Mouse (Mus musculus): ENCODE data around the gene Klc2. TPM values are rescaled to one million over a fixed set of nuclear protein-coding genes. Genes with fewer than 3 reads are reported as not detected.
"Not testable (repeated sequence)": the region's sequence is repeated elsewhere in the genome, so short reads cannot be mapped to it uniquely, and the experiment has no call there.

Gene Klc2
- total RNA-seq, 2 experiments from 2014 or later = 1.2 to 3.8 TPM

DNA sequence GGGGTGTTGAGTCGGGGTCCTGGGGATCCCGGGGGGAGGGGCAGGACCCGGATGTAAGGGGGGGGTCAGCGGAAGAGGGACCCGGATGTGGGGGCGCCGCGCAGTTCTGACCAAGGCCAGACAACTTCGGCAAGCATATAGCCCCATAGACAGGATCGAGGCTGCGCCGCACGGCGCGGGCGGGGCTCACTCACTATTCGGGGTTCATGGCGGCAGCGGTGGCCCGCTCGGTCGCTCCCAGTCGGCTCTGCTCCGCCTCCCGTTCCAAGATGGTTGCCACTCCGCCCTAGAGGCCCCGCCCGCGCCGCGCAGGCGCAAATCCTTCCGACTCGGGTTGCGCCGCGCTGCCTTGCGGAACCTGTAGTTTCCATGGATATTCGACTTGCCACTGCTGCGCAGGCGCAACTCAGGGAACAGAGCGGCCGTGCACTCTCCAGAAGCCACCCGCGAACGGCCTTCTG lies 11.6 kb downstream of the Klc2 start, which contains the start of gene Rab1b:
Rab1b (minus strand) TSS at position 342 of the 461 bp plus-strand sequence.
- ATAC-seq (replicated peaks; ENCODE audit: poor library complexity) = peak; percentile 94

DNA sequence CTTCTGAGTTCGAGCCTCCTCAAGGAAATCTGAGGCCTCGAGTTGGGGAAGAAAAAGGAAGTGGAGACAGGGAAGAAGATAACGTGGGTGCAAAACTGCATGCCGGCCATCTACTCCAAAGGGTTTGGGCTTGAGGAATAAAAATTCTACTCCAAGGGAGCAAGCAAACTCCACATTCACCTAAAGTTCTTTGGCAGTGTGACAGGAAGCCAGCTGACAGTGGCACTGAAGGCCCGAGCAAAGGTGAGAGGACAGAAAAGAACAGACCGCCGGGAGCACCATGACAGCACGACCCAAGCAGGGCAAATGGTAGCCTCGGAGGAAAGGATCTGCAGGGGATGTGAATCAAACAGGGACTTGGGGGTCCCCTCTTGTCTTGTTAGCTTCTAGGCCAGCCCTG lies 12.3 kb downstream of the Klc2 start:
- no peak for ATAC-seq (replicated peaks; ENCODE audit: poor library complexity)

DNA sequence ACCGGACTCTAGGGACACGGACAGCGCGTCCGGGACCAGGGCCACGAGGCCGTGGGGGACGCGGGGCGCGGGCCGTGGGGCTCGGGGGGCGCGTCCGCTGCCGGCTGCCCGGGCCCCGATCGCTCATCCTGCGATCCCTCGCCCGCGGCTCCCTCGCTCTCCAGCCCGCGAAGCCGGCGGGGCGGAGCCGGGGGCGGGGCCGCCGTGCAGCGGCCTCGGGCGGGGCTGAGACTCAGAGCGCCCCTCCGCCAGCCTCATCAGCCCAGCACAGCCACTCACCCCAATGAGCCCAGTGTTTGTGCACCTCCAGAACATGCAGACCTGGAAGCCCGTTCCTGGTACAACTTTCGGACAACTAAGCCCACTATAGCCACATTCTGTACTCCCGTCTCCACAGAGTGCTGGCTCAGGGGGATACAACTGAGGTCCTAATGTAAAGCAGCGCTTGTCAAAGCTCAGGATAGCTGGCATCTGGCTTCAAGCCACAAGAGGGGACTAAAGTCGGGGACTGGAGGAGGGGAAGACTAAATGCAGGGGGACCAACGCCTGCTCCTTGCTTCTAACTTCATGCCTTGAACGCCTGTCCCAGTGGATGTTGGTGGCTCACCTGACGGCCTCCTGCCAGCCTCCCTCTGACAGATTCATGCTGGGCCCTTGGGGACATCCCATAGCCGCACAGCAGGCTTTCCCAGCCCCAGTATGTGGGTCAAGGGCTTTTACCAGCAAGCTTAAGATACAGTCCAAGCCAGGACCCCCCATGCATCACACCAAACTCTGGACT lies 19.8 kb downstream of the Klc2 start, which contains the start of gene Cnih2:
Cnih2 (minus strand) TSS at position 159 of the 781 bp plus-strand sequence.
- peak; percentile 47 for ATAC-seq (replicated peaks; ENCODE audit: poor library complexity)

DNA sequence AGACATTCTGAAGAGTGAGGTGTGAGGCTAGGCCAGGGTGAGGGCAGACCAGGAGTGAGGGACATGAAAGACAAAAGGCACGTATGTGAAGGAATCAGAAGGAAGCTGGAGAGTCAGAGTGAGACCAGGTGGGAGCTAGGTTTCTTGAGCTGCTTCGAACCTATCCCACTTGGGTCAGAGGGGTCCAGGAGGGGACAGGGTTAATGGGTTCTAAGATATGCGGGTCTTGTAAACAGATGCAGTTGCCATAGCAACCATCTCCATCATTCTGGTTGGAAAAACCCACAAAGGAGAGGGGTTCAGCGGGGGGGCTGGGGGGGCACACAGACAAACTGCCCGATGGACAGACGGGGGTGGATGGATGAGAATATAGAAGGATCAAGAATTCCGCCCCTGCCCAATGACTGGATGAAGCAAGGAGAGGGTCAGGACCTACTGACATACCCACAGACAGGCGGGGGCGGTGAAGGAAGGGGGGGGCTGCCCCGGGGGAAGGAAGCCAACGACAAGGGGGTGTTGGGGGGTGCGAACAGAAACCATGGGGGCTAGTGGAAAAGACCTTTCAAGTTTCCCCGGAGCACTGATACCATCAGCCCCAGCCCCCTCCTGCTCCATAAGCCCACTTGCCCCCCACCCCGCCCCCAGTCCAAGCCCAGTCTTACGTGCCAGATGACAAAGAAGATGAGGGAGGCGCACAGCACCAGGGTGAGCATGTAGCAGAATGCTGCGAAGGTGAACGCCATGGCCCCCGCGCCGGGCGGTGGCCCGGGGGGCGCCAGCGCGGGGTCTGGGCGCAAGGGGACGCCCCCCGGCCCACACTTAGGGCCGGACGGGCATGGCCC lies 20.6 kb downstream of the Klc2 start:
- ATAC-seq (replicated peaks; ENCODE audit: poor library complexity) = no peak

DNA sequence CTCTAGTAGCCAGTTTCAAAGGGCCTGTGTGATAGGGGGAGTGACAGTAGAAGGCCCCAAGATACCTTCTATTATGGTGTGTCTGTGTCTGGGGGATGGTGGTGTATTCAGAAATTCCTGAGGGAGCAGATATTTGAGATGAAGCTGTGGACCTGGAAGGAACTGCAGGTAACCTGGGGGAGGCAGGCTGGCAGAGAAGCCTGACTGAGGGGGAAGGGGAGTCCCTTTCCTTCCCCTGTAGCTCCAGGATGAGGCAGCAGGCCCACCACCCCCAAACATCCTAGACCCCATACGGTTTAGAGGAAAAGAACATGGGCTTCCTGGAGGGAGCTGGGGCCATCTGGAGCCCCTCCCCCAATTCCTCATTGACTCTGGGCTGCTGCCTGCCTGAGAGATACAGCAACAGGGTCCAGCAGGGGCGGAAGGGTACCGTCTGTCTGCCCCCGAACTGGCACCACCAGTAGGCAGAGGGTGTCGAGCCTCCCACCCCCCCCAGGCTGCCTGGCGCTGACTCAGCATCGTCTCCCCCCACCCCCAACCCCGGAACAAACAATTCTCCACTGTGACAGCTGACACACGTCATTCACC lies 22.4 kb downstream of the Klc2 start:
- ATAC-seq (replicated peaks; ENCODE audit: poor library complexity) = no peak

DNA sequence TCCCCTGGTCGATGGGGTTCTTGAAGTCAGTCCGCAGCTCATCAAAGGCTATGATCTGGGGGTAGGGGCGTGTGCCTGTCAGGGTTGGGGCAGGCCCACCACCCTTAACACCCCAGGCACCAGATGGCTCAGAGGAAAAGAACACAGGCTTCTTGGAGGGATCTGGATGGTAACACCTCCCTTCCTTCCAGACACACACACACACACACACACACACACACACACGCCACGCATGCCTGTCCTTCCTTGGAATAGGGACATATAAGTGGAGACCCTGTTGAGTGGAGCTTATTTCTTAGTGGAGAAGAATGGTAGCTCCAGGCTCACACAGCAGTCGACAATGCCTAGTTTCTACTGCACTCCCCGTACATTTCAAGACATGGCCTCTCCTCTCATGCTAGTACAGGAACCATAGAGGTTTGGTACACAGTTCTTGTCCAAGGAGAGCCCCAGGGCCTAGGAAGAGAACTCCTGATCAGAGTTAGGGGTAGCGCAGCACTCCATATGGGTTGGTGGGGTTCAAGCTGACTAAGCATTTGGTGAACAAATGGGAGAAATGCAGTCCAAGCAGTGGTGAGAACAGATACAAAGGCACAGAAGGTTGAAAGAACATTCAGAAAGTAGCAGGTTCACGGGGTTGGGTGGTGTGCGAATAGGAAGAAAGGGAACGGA lies 23.5 kb downstream of the Klc2 start:
- no peak for ATAC-seq (replicated peaks; ENCODE audit: poor library complexity)

DNA sequence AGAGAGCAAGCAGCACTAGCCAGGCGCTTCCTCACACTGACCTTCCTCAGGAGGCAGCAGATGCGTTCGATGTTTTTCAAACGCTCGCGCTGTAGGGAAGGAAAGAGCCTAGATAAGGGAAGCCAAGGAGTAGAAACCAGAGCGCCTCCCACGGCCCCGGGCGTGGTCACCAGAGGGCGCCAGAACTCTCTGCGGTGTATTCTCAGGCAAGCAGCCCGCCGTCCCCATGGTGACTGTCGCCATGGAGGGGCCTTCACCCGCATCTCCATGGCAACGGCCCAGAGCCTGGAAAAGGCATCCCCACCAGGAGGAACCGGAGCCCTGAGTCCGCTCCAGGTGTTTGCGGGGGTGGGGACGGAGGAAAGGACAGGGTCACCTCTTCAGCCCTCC lies 24.1 kb downstream of the Klc2 start:
- ATAC-seq (replicated peaks; ENCODE audit: poor library complexity) = peak; percentile 92

DNA sequence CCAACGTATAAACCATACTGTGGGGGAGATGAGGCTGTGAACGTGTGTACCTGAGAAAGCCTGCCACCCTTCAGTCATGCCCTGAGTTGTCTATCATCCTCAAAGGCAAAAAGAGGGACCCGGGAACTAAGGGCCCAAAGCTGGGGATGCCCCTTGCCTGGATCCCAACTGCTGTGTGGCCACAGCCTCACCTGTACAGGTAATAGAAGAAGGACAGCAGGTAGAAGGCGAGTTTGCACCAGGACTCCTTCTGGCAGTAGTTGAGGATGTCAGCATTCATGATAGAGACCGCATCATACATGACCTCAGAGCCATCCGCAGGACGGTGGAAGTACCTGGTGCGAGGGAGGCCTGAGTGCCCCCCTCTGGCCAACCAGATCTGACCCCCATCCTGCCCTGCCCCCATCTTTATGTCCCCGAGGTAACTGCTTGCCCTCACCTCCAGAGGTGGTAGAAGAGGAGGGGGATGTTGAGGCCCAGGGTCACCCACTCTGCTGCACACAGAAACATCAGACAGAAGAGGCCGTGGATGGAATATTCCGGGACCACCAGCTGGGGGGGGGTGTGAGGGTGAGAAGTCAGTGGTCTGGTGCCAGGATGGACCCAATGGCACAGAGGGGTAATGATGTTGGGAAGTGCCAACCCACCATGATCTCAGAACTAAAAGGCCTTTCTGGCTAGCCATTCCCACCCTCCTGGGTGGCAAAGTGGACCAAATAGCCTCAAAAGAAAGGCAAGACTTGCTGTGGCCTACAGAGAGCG lies 24.7 kb downstream of the Klc2 start:
- no peak for ATAC-seq (replicated peaks; ENCODE audit: poor library complexity)

DNA sequence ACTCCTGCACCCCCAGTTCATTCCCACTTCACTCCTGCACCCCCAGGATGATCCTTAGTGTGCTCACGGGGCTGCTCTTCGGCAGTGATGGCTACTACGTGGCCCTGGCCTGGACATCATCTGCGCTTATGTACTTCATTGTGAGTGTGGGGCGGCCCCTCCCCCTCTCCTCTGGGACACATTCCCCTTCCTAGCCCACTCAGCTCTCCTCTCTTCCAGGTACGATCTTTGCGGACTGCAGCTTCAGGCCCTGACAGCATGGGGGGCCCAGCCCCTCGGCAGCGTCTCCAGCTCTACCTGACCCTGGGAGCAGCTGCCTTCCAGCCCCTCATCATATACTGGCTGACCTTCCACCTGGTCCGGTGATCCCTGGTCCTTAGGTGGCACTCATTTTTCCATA lies 26.3 kb downstream of the Klc2 start:
- no peak for ATAC-seq (replicated peaks; ENCODE audit: poor library complexity)

DNA sequence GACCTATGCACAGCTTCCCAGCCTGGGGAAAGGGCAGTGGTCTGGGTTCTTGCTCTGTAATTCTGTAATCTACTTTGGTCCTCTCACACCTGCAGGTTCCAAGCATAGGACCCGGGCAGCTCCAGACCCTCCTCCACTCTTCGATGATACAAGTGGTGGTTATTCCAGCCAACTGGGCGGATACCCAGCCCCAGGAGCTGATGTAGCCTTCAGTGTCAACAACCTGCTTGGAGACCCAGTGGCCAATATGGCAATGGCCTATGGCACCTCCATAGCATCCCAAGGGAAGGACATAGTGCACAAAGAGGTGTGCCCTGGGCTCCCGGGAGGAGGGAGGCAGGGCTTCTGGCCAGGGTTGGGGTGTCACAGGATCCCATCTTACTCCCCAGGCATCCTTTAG lies 29.0 kb downstream of the Klc2 start:
- no peak for ATAC-seq (replicated peaks; ENCODE audit: poor library complexity)

DNA sequence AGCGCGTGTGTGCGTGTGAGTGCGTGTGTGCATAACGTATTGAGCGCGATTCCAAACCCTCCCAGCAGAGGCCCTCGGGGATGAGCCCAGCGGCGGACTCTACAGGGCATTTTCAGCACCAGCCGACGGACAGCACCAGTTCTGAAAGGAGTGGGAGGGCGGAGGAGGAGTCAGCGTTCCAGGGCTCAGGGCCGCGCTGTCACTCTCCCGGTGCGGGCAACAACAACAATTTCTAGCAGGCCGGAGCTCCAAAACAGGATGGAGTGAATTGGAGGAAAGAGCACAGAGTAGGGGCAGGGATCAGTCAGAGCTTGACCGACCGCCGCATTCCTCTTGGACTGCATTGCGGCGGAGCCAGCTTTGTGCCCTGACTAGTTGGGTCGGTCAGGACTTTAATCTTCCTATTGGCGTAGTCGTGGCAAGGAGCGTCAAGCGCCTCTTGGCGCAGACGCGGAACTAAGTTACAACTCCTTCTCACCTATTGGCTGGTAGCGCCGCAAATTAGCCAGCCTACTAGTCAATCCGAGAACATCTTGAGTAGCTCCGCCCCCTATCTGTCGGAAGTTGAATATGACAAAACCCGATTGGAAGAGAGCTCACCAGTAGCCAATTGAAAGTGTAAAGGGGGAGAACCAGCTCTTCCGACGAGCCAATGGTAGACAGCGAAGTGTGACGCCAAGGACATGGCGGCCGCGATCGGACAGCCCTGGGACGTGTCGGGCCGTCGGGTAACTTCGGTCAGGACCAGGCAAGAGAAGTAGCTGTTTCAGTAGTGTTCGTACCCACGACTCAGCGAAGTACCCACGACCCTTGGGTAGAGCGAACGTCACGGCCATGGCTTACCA lies 30.3 kb downstream of the Klc2 start, which contains the start of gene Yif1a:
Yif1a (plus strand) TSS at position 655 of the 845 bp plus-strand sequence.
- peak; percentile 87 for ATAC-seq (replicated peaks; ENCODE audit: poor library complexity)

DNA sequence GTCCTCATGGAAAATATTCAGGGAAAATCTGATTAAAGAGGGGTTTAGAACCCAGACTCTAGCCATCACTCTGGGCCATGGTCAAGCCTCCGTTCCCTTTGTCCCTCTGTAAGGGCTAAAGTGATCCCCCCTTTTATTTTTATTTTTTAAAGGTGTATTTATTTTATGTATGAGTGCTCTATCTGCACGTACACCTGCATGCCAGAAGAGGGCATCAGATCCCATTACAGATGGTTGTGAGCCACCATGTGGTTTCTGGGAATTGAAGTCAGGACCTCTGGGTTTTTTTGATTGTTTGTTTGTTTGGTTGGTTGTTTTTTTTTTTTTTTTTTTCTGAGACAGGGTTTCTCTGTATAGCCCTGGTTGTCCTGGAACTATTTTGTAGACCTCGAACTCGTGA lies 31.8 kb downstream of the Klc2 start:
- not testable (repeated sequence) for ATAC-seq (replicated peaks; ENCODE audit: poor library complexity)

DNA sequence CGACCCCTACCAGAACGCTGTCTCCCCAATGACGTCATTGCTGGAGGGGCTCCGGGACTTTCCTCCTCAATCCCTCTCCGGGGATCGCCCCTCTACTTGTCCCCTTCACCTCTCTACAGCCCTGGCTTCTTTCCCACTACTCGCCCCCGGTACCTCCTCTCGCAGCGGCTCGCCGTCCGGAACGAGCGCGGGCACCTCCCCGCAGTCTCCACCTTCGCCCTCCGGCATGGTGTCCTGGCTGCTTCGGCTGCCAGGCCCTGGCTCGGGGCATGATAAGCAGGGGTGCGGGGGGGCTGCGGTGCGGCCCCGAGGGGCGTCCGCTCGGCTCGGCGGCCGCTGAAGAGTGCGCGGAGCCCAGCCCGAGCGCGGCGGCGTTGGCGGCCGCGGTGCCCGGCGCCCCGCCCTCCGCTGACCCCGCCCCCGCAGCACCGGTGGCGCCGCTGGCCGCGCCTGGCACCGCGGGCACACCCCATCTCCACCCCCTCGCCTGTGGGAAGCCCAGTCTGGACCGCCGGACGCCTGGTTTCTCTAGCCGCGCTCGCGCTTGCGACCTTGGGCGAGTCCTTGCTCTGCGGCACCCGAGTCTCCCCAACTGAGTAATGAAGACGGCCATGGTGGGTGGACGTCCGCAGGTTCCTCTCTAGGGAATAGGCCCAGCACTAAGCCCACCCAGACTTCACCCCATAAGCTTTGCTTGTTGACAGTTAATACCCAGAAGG lies 33.1 kb downstream of the Klc2 start, which contains the start of gene Tmem151a:
Tmem151a (minus strand) TSS at position 387 of the 719 bp plus-strand sequence.
- no peak for ATAC-seq (replicated peaks; ENCODE audit: poor library complexity)

DNA sequence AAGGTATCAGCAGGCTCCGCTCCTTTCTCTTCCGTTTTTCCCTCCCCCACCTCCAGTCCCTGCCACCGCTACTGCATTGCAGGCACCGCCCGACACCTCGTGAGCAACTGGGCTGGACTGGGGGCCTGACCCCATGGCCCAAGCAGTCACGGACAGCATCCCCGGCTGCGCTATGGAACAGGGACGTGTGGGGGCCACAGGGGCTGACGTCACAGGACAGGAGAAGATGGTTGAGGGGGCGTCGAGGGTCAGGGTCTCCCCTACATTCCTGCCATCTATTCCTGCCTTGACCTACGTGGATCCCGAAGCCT lies 33.6 kb downstream of the Klc2 start:
- no peak for ATAC-seq (replicated peaks; ENCODE audit: poor library complexity)

DNA sequence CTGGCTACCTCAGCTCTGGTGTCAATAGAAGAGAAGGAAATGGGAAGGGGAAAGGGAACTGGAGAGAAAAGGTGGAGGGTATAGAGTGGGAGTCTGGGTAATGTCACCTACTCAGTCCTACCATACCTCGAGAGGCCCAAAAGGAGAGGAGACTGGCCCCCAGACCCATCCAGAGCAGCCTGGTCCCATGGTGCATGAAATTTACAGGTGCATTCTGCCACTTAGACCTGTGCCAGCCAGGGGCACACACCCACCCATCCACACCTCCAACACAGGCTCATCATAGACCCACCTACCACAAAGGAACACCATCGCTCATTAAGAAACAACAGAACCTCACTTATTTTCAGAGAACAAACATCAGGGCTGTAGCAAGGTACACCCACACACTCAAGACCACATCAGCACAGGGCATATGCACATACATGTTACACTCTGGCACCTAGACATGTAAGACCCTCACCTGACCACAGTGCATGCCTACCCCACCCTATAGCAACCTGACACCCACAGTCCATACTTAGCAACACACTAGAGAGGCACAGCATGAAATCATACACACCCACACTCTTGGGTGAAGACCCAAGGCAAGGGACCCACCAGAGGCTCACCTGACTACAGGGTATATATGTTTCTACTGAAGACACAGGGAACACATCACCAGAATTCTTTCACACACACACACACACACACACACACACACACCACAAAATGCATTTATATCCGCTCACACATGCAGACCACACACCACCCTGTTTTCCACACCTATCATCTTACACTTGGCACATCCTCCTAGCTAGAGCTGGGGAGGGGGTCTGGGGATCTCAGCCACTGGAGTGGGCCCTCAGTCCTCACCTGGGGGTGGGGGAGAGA lies 34.2 kb downstream of the Klc2 start:
- no peak for ATAC-seq (replicated peaks; ENCODE audit: poor library complexity)

DNA sequence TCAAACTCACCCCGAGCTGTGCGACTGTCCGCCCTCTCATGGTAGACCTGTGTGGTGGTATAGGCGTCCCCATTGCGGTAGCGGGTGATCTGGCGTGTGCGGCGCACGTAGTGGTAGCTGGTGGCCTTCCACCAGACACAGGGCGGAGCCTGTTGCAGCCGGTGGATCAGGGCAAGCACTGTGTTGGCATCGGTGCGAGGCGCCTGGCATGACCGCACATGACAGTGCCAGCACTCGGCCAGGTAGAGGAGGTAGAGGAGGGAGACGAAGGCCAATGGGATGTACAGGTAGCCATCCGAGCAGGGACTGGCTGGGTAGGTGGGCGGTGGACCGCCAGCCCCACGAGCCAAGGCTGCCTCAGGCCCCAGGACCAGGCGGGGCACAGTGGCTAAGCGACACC lies 35.8 kb downstream of the Klc2 start:
- no peak for ATAC-seq (replicated peaks; ENCODE audit: poor library complexity)

DNA sequence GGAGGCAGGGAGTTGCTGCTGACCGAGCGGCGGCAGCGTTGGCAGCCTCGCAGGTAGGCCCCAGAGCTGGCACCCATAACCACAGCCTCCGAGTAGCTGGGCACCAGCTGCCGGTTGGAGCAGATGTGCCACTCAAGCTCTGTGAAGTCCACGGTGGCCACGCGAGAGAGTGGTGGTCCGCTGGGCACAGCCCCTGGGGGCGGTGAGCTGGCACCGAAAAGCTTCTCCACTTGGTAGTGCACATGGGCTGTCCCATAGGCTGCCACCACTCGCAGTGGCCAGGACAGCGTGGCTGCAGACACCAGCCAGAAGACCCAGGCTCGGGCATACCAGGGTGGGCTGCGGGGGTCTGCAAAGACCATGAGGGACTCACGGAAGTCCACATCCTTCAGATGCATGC lies 36.4 kb downstream of the Klc2 start:
- ATAC-seq (replicated peaks; ENCODE audit: poor library complexity) = no peak

DNA sequence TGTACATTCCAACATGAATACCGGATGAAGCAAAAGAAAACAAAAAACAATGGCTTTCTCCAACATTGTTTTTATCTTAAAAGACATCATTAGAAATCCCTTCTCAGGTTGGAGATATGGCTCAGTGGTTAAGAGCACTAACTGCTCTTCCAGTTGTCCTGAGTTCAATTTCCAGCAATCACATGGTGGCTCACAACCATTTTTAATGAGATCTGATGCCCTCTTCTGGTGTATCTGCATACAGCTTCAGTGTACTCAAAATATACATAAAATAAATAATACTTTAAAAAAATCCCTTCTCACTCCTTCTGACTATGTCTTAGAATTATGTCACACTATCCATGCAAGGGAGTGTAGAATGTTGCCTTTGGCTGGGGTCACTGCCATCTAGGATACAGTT lies 39.1 kb downstream of the Klc2 start:
- no peak for ATAC-seq (replicated peaks; ENCODE audit: poor library complexity)
